Mouse (Mus musculus) kidney, adult 2 months (tissue): ENCODE measurements around the gene Kcnv2. TPM values are rescaled to one million over a fixed set of nuclear protein-coding genes. Genes with fewer than 3 reads are reported as not detected.

Experiments
- DNase-seq: peaks from one replicate; pipeline ENCODE4 v3.0.0; 2021
- H3K27ac ChIP-seq: fragments of 200-500 bp; 2 replicates; pipeline ENCODE4 v1.5.1; 2012; ENCODE audit warnings: low read depth, low read length, control low read depth, inconsistent platforms; ENCODE audit not compliant: insufficient read depth
- H3K27me3 ChIP-seq: fragments of 200-500 bp; replicated peaks from 2 replicates; pipeline ENCODE4 v1.6.1; 2012; ENCODE audit warnings: mild to moderate bottlenecking, moderate library complexity, low read length, inconsistent platforms; ENCODE audit not compliant: control insufficient read depth, insufficient read depth
- H3K36me3 ChIP-seq: fragments of 200-500 bp; 2 replicates; pipeline ENCODE4 v1.6.1; 2012; ENCODE audit warnings: mild to moderate bottlenecking, moderate library complexity, low read length, inconsistent platforms; ENCODE audit not compliant: control insufficient read depth, insufficient read depth
- H3K4me1 ChIP-seq: fragments of 200-500 bp; 2 replicates; pipeline ENCODE4 v1.6.1; 2011; ENCODE audit warnings: low read length; ENCODE audit not compliant: control insufficient read depth, insufficient read depth
- H3K4me3 ChIP-seq: fragments of 200-500 bp; 2 replicates; pipeline ENCODE4 v1.5.1; 2011; ENCODE audit warnings: mild to moderate bottlenecking, low read depth, low read length, control low read depth; ENCODE audit not compliant: insufficient read depth
- CTCF ChIP-seq: fragments of 200-500 bp; conservative IDR thresholded peaks from 2 replicates; pipeline ENCODE4 v1.5.1; 2011; ENCODE audit warnings: low read depth, mild to moderate bottlenecking, control low read depth, low read length, moderate library complexity, mixed read lengths; ENCODE audit not compliant: insufficient read depth, insufficient read length
- POLR2A ChIP-seq: fragments of 200-500 bp; IDR thresholded peaks from one replicate; pipeline ENCODE4 v1.6.1; 2011; ENCODE audit warnings: low read depth, low read length, control low read depth
- WGBS: fragments of 180-500 bp; shearing (Covaris S2); methylation state at CpG from one replicate; pipeline ENCODE4 v1.1.7; 2018; 5-methylcytosine and 5-hydroxymethylcytosine counted together
- polyA plus RNA-seq: library from polyadenylated mRNA; depleted of rRNA; stranded (reverse); fragments of >200 nt; gene quantifications from 2 replicates; pipeline ENCODE4 v1.2.3, GENCODE M21; 2012

Kcnv2 gene
- polyA plus RNA-seq, 1 experiment: 0.02 TPM

- Histone ChIP-seq H3K4me1 (0 out of 2 replicates have a peak, but pooled peaks cover 4% of the 10 kb centered on the region), H3K4me3 (no peak overlapping the region), H3K27me3 (no peaks in the 10 kb centered on the region), H3K27ac (no peak overlapping the region), H3K36me3 (no peaks in the 10 kb centered on the region)
- TF ChIP-seq POLR2A (no peak), CTCF (no peak)
- no peak for DNase-seq
- WGBS: 86% methylated on average over 10 of the region's 10 CpGs
Observed at GRCm38 (mm10) chr19:27366113-27366746, 43.8 kb downstream of the Kcnv2 start.

DNA sequence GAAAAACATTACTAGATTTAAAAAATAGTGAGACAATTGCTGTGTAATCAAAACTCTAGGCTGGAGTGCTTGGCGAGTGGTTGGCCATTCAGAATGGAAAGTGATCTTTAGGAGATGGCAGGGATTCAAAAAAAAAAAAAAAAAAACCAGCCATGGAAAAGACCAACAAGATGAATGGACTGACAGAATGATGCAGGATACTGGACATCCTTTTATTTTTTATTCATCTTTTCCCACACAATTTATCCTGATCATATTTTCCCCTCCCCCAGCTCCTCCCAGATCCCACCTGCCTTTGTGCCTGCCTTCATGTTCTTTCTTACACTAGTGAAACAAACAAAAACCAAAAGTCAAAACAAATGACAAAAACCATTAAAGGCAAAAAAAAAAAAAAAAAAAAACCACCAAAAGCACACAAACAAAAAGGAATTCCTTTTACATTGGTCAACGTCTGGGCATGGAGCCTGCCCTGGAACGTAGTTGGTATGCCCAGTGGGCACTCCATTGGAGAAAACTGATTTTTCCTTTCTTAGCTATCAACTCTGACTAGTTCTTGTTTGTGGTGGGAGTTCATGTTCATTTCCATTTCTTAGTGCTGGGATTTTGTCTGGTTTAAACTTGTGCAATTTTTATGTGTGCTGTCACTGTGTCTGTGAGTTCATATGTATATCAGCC lies 47.2 kb downstream of the Kcnv2 start:
- H3K27me3 ChIP-seq: no peaks in the 10 kb centered on the region
- DNase-seq: no peak
- 72% methylated on average over 3 of the region's 3 CpGs for WGBS
- H3K4me1 ChIP-seq: 0 out of 2 replicates have a peak, but pooled peaks cover under 1% of the 10 kb centered on the region
- H3K27ac ChIP-seq: no peak overlapping the region
- TF ChIP-seq POLR2A (no peak), CTCF (no peak)
- H3K36me3 ChIP-seq: no peaks in the 10 kb centered on the region
- no peak overlapping the region for H3K4me3 ChIP-seq

GRCm38 (mm10) chr19:27370174-27370573 lies 47.8 kb downstream of the Kcnv2 start:
- no peaks in the 10 kb centered on the region for H3K4me1 ChIP-seq
- H3K36me3 ChIP-seq: no peaks in the 10 kb centered on the region
- WGBS: 92% methylated on average over 2 of the region's 2 CpGs
- DNase-seq: no peak
- no peak for TF ChIP-seq POLR2A
- H3K27me3 ChIP-seq: no peaks in the 10 kb centered on the region
- no peak overlapping the region for H3K4me3 ChIP-seq
- no peak overlapping the region; the same call in 1 of the 2 replicates for H3K27ac ChIP-seq

DNA sequence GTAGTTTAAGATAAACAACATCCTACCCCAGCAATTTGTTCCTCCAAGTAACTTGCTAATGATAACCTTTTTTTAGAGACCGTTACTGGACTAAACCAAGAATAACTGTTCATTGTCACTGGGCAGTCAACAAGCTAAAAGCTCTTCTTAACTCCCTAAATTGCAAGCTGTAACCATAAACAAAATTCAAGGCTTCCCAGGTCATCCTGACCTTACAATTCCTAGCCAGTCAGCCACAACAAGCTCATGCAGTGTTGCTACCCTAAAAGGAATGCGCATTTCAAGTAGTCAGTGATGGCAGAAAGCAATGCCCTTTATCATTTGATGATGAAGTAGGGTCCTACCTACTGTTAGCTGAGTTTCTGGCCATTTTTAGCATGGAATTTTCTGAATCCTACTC lies 48.4 kb downstream of the Kcnv2 start:
- WGBS: 81% methylated on average over 2 of the region's 2 CpGs
- DNase-seq: no peak
- H3K4me3 ChIP-seq: no peak overlapping the region
- no peak overlapping the region for H3K27ac ChIP-seq
- no peak for TF ChIP-seq CTCF
- TF ChIP-seq POLR2A: no peak
- no peaks in the 10 kb centered on the region for H3K4me1 ChIP-seq
- no peaks in the 10 kb centered on the region for H3K27me3 ChIP-seq
- H3K36me3 ChIP-seq: no peaks in the 10 kb centered on the region

DNA sequence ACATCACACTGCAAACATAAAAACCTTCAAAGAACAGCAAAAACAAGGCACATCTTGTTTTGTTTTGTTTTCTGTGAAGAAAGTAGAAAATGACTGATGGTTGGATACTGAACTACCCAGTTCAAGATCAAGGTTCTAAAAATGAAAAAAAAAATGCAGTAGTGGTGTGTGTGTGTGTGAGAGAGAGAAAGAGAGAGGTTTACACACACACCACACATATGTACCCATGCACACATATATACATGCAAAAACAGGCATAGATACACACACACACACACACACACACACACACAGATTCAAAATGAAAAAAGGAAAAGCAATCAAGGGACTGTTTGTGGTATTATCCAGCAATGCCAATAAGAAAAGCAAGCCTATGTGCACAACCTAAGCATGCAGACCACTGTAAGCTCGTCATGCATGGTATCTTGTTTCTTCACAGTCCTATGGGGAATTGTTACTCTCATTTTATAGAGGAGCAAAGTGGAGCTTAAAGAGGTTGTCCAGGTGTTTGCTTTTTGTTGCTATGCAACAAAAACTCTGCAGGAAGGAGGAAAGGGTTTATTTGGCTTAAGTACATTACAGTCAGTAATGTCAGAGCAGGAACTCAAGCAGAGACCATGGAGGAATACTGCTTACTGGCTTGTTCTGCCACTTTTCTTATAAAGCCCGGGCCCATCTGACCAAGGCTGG lies 57.5 kb downstream of the Kcnv2 start:
- Histone ChIP-seq H3K4me3 (no peak overlapping the region), H3K27me3 (no peaks in the 10 kb centered on the region), H3K36me3 (no peaks in the 10 kb centered on the region), H3K4me1 (no peaks in the 10 kb centered on the region; the same call in 1 of the 2 replicates), H3K27ac (no peak overlapping the region)
- DNase-seq: no peak
- no peak for TF ChIP-seq POLR2A
- TF ChIP-seq CTCF: no peak
- WGBS: 77% methylated on average over 2 of the region's 2 CpGs

- 82% methylated on average over 1 of the region's 1 CpGs for WGBS
- no peak for DNase-seq
- TF ChIP-seq CTCF (no peak), POLR2A (no peak)
- Histone ChIP-seq H3K4me1 (no peaks in the 10 kb centered on the region; the same call in 1 of the 2 replicates), H3K27me3 (no peaks in the 10 kb centered on the region), H3K36me3 (0 out of 2 replicates have a peak, but pooled peaks cover 1% of the 10 kb centered on the region), H3K27ac (no peak overlapping the region), H3K4me3 (no peak overlapping the region)
Observed at GRCm38 (mm10) chr19:27382131-27382530, 59.7 kb downstream of the Kcnv2 start.

DNA sequence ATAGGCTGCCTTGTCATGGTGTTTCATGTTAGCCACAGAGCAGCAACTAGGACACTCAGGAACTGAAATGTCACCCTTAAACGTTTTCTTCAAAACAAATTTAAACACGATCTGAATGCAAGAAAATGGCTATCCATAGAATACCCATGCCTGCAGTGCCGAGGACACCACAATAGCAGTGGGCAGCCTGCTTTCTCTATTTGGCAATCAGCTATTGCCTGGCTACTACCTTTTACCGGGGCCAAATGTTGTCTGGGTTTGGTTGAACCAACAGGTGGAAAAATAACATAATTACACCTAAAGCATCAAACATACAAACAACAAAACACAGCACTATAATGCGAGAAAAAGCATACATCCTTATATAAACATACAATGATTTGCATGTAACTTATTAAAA lies 60.9 kb downstream of the Kcnv2 start:
- no peak for TF ChIP-seq POLR2A
- TF ChIP-seq CTCF: no peak
- no peak overlapping the region for H3K27ac ChIP-seq
- 92% methylated on average over 5 of the region's 5 CpGs for WGBS
- H3K4me1 ChIP-seq: no peaks in the 10 kb centered on the region; the same call in 1 of the 2 replicates
- H3K27me3 ChIP-seq: no peaks in the 10 kb centered on the region
- H3K4me3 ChIP-seq: no peak overlapping the region
- 0 out of 2 replicates have a peak, but pooled peaks cover 1% of the 10 kb centered on the region for H3K36me3 ChIP-seq
- DNase-seq: no peak
